Mouse (Mus musculus) intestine, embryonic 16.5 days (tissue): Measurements from ENCODE around the gene Cdc42ep2. TPM values are rescaled to one million over a fixed set of nuclear protein-coding genes. Genes with fewer than 3 reads are reported as not detected.

Source experiments
- ATAC-seq: fragments of 200-750 bp; cut with Nextera tagmentation; 2 replicates; pipeline ENCODE4 v1.8.0; 2017; ENCODE audit warnings: moderate TSS enrichment, moderate library complexity
- H3K27ac ChIP-seq: fragments of 300-500 bp; sonication (generic); 2 replicates; pipeline ENCODE4 v1.5.1; 2014; ENCODE audit warnings: mild to moderate bottlenecking, low read length
- H3K27me3 ChIP-seq: fragments of 300-500 bp; sonication (generic); replicated peaks from 2 replicates; pipeline ENCODE4 v1.6.1; 2014; ENCODE audit warnings: low read length, control low read depth, mixed read lengths; ENCODE audit not compliant: control insufficient read depth, insufficient read depth
- H3K36me3 ChIP-seq: fragments of 300-500 bp; sonication (generic); 2 replicates; pipeline ENCODE4 v1.6.1; 2014; ENCODE audit warnings: low read length, control low read depth; ENCODE audit not compliant: control insufficient read depth, insufficient read depth
- H3K4me1 ChIP-seq: fragments of 300-500 bp; sonication (generic); 2 replicates; pipeline ENCODE4 v1.6.1; 2014; ENCODE audit warnings: low read length, control low read depth, mixed read lengths; ENCODE audit not compliant: control insufficient read depth, insufficient read depth
- H3K4me2 ChIP-seq: fragments of 300-500 bp; sonication (generic); 2 replicates; pipeline ENCODE4 v1.6.1; 2014; ENCODE audit warnings: low read depth, low read length, control low read depth
- H3K4me3 ChIP-seq: fragments of 300-500 bp; sonication (generic); 2 replicates; pipeline ENCODE4 v1.5.1; 2014; ENCODE audit warnings: mild to moderate bottlenecking, low read length
- H3K9ac ChIP-seq: fragments of 300-500 bp; sonication (generic); 2 replicates; pipeline ENCODE4 v1.6.1; 2014; ENCODE audit warnings: low read depth, low read length
- H3K9me3 ChIP-seq: fragments of 300-500 bp; sonication (generic); 2 replicates; pipeline ENCODE4 v1.6.1; 2016; ENCODE audit warnings: low read length, control low read depth; ENCODE audit not compliant: control insufficient read depth
- WGBS: fragments of 180-500 bp; shearing (Covaris S2); extraction: QIAGEN DNeasy Blood & Tissue Kit; methylation state at CpG from one replicate; pipeline ENCODE4 v1.1.7; 2014; 5-methylcytosine and 5-hydroxymethylcytosine counted together
- polyA plus RNA-seq: library from polyadenylated mRNA; unstranded; fragments of >200 nt; fragmentation: Nextera tagmentation; extraction: Ambion mirVana; gene quantifications from 2 replicates; pipeline ENCODE4 v1.2.1, GENCODE M21; 2015

Gene Cdc42ep2
- polyA plus RNA-seq, 1 experiment from 2014 or later, result 14.7 TPM

DNA sequence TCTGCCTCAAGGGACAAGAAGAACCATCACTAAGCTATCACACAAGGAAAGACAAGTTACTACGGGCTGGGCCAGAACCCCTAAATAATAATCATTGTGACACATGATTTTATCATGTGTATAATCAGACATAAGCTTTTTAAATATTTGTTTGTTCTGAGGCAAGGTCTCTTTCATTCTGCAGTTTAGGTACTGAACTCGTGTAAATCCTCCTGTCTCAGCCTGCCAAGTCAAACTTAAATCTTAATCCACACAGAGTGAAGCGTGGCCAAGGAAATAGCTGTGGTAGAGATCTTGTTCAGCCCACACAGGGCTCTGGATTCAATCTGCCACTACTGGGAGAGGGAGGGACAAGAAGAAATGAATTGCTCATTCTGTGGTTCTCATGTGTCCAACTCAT, 17.3 kb downstream of the Cdc42ep2 start:
- H3K9ac ChIP-seq, result no peak overlapping the region
- peaks cover 20% of the 10 kb centered on the region for H3K4me1 ChIP-seq
- H3K36me3 ChIP-seq, result peaks cover 28% of the 10 kb centered on the region
- no peak for ATAC-seq
- WGBS, result 80% methylated on average over 3 of the region's 3 CpGs
- no peak overlapping the region for H3K27ac ChIP-seq
- H3K27me3 ChIP-seq, result no peaks in the 10 kb centered on the region
- H3K4me2 ChIP-seq, result no peak overlapping the region
- H3K9me3 ChIP-seq, result no peaks in the 10 kb centered on the region
- no peak overlapping the region for H3K4me3 ChIP-seq

DNA sequence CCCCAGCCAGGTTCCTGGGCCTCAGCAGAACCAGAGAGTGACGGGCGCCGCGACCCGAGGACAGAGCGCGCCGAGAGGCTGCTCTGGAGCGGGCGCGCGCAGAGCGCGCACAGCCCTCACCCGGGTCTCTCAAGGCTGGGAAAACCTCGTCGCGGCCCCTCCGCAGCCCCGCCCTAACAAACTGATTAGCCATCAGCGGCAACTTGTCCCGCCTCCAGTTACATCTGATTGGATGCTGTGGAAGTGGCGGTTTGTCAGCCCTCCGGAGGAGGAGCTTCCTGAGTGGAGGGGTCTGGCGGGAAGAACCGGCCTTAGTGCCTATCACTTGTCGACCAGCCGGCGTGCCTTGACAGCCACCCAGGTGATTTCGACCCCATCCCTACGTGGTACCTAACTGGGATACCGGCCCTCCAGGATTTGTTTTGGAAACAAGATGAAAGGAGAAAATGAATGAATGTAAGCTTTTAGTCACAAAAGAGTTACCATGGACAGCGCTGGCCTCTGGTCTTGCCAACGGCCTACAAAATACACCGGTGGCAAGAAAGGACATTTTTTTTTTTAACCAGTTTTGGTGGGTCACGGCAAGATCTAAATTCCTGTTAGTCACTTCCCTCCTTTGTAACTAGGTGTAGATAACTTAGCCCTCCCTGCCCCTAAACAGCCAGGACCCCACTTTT, 30.5 kb downstream of the Cdc42ep2 start, which contains the start of gene Tigd3:
Gene Tigd3 (minus strand): TSS at position 148 of the 677 bp plus-strand sequence.
- WGBS, result 3% methylated on average over 36 of the region's 36 CpGs
- Histone ChIP-seq H3K36me3 (peaks cover 9% of the 10 kb centered on the region; the same call in 1 of the 2 replicates), H3K27ac (no peak within 1 kb of the TSS), H3K9me3 (no peaks in the 10 kb centered on the region), H3K4me1 (peaks cover 11% of the 10 kb centered on the region; the same call in 1 of the 2 replicates), H3K9ac (peak within 1 kb of the TSS; percentile 84), H3K27me3 (no peaks in the 10 kb centered on the region), H3K4me3 (peak within 1 kb of the TSS; percentile 72), H3K4me2 (peak within 1 kb of the TSS; percentile 99)
- peak; percentile 98 for ATAC-seq

DNA sequence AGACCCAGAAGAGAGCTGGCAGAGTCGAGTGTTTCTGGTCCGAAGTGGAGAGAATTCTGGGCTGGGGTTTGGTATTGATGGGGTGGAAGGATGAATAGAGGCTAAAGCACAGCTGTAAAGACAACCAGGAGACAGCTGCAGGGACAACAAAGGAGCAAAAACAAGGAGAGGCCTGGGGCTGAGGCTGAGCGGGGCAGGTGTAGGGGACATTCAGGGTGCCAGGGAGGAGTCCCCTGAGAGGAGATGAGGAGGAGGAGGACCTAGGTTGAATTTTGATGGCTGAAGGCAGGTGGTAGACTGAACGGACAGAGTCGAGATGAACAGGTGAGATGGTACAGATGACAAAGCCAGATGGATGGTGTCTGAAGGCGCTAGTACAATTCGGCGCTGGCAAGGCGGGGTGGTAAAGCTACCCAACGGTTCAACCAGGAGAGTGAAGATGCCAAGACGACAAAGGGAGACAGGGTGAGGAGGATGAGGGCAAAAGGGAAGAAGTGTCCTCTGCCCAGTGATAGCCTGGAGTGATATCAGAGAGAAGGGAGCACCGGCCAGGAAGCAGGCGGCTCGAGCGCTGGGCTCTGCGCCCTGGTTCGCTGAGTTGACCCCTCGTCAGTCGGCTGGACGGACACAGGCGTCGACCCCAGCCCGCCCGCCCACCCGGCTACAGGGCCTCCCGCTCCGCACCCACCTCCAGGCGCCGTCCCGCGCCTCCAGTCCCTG, 31.2 kb downstream of the Cdc42ep2 start:
- peak overlapping the region; percentile 99 for H3K4me2 ChIP-seq
- WGBS, result 10% methylated on average over 27 of the region's 31 CpGs
- H3K27ac ChIP-seq, result no peak overlapping the region
- H3K27me3 ChIP-seq, result no peaks in the 10 kb centered on the region
- no peaks in the 10 kb centered on the region for H3K9me3 ChIP-seq
- H3K4me1 ChIP-seq, result peaks cover 11% of the 10 kb centered on the region; the same call in 1 of the 2 replicates
- peak overlapping the region; percentile 72 for H3K4me3 ChIP-seq
- H3K9ac ChIP-seq, result peak overlapping the region; percentile 84
- ATAC-seq, result peak; percentile 56; the same call in 1 of the 2 replicates
- H3K36me3 ChIP-seq, result peaks cover 7% of the 10 kb centered on the region; the same call in 1 of the 2 replicates

DNA sequence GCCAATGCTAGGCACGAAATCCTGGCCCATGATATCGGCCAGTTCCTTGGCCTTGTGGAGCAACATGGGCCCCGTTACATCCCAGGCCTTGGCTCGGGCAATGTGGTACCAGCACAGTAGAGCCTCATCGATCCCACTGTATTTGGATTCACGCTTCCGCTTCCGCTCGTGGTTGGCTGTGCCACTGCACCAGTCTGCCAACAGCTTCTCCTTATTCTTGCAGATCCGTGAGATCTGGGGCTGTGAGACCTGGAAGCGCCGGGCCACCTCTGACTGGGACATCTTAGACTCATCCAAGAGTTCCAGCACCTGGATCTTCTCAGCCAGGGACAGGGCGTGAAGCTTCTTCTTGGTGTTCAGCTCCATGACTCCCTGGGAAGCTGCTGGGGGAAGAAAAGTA, 31.9 kb downstream of the Cdc42ep2 start:
- no peak overlapping the region for H3K4me3 ChIP-seq
- H3K36me3 ChIP-seq, result peaks cover 4% of the 10 kb centered on the region; the same call in 1 of the 2 replicates
- peaks cover 11% of the 10 kb centered on the region; the same call in 1 of the 2 replicates for H3K4me1 ChIP-seq
- H3K27ac ChIP-seq, result no peak overlapping the region
- no peaks in the 10 kb centered on the region for H3K27me3 ChIP-seq
- 0 out of 2 replicates have a peak overlapping the region, but pooled peaks have one; percentile 84 for H3K9ac ChIP-seq
- 95% methylated on average over 13 of the region's 13 CpGs for WGBS
- H3K4me2 ChIP-seq, result no peak overlapping the region
- no peaks in the 10 kb centered on the region for H3K9me3 ChIP-seq
- ATAC-seq, result no peak

DNA sequence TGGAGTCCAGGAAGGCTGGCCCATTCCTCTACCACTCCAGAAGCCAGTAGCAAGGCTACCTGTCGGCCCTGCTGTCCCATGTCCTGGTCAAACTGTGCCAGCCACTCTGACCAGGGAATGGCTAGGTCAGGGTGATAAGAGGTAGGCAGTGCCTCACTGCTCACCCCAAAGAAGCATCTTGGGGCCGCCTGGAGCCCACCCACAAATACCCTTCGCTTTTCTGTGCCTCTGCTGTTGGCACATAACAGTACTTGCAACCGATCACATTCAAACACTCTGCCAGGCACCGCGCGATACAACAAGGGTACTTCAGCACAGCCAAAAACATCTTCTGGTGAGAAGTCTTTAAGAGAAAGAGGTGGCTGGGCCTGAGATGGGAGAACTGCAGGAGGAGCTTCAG, 32.4 kb downstream of the Cdc42ep2 start:
- no peak overlapping the region for H3K4me2 ChIP-seq
- WGBS, result 94% methylated on average over 7 of the region's 7 CpGs
- H3K4me3 ChIP-seq, result no peak overlapping the region
- H3K4me1 ChIP-seq, result peaks cover 13% of the 10 kb centered on the region; the same call in 1 of the 2 replicates
- ATAC-seq, result no peak
- no peak overlapping the region for H3K27ac ChIP-seq
- H3K9me3 ChIP-seq, result no peaks in the 10 kb centered on the region
- no peaks in the 10 kb centered on the region for H3K27me3 ChIP-seq
- H3K9ac ChIP-seq, result no peak overlapping the region
- peaks cover 4% of the 10 kb centered on the region; the same call in 1 of the 2 replicates for H3K36me3 ChIP-seq

DNA sequence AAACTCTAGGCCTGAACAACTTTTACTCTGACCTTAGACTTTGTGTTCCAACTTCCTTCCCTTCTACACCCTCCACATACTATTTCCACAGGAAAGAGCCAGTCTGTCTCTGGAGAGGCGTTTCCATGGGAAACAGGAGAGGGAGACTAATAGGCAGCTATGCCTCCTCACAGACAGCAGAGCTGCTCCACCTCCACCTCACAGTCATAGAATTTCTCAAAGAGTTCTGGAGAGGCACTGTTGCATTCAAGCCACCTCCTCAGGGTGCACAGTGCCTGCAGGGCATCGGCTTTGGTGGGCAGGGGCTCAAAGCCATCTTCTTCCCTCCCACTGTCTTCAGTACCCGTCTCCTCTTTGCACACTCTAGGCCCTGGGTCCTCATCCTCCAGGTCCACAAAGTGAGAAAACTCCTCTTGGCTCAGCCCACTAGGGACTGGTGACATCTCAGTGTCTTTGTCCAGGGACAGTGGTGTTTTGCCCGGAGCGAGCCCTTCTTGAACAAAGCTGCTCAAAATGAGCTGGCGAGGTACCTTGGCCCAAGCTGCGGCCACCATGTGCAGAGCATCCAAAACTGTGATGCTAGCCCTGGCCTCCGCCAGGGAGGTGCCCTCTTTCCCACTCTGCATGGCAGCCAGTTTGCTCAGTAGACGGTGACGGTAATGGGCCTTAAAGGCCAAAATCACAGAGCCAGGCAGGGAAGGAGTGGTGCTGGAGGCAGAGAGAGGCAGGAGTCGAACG, 32.9 kb downstream of the Cdc42ep2 start:
- Histone ChIP-seq H3K9me3 (no peaks in the 10 kb centered on the region), H3K9ac (no peak overlapping the region), H3K4me3 (no peak overlapping the region), H3K4me2 (no peak overlapping the region), H3K27me3 (no peaks in the 10 kb centered on the region), H3K36me3 (peaks cover 3% of the 10 kb centered on the region; the same call in 1 of the 2 replicates), H3K27ac (no peak overlapping the region), H3K4me1 (peaks cover 15% of the 10 kb centered on the region; the same call in 1 of the 2 replicates)
- 92% methylated on average over 12 of the region's 12 CpGs for WGBS
- ATAC-seq, result no peak

DNA sequence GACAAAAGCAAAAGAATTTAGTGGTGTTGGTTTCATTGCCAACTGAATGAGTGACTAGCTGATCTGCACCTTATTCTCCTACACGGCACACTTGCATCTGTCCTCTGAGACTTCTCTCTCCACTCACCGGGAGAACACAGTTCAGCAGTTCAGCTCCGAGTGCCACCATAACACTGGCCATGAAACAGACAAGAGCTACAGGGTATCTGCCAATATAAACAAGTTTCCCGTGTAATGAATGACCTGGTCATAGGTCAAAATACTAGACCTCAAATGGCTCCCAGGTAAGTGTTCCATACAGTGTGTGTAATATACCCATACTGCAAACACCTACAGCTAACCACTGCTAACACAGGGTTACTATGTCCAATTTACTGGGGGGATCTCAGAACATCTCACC, 35.4 kb downstream of the Cdc42ep2 start:
- Histone ChIP-seq H3K36me3 (no peaks in the 10 kb centered on the region), H3K4me1 (peaks cover 12% of the 10 kb centered on the region; the same call in 1 of the 2 replicates), H3K9me3 (no peaks in the 10 kb centered on the region), H3K9ac (no peak overlapping the region), H3K4me3 (no peak overlapping the region), H3K4me2 (no peak overlapping the region), H3K27ac (no peak overlapping the region), H3K27me3 (no peaks in the 10 kb centered on the region)
- 43% methylated on average over 4 of the region's 4 CpGs for WGBS
- no peak for ATAC-seq

DNA sequence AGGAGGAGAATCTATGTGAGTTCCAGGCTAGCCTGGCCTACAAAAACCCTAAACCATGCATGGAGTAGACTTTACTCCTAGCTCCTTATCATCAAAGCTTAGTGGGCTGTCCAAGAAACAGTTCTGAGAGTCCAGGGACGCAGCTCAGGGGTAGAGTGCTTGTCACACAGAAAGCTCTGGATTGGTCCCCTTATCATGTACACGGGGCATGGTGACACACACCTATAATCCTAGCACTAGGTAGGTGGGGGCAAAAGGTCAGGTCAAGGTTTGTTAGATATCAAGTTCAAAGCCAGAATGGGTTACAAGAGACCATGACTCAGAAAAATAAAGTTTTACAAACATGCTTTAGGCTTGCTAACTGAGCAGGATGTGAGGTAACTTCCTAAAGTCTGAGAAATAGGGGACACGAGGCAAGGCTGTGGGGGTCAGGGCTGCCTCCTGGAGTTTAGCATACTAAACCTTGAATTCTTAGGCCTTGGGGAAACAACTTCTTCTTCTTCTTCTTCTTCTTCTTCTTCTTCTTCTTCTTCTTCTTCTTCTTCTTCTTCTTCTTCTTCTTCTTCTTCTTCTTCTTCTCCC, 37.3 kb downstream of the Cdc42ep2 start:
- Histone ChIP-seq H3K4me2 (no peak overlapping the region), H3K9me3 (no peaks in the 10 kb centered on the region), H3K4me1 (peaks cover 7% of the 10 kb centered on the region; the same call in 1 of the 2 replicates), H3K27ac (no peak overlapping the region), H3K4me3 (no peak overlapping the region), H3K27me3 (no peaks in the 10 kb centered on the region), H3K36me3 (no peaks in the 10 kb centered on the region), H3K9ac (no peak overlapping the region)
- ATAC-seq, result peak; percentile 56
- 61% methylated on average over 3 of the region's 3 CpGs for WGBS

DNA sequence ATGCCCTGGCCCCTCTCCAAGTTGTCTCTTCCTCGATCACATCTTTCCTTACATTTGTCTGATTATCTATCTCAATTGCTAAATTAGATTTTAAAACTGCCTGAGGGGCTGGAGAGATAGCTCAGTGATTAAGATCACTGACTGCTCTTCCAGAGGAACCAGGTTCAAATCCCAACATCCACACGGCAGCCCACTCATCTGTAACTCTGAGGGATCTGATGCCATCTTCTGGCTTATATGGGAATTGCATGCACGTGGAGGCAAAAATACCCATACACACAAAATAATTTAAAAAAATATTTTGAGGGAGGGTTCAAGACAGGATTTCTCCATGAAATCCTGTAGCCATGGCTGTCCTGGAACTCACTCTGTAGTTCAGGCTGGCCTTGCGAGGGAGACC, 38.8 kb downstream of the Cdc42ep2 start:
- H3K27me3 ChIP-seq, result no peaks in the 10 kb centered on the region
- H3K4me1 ChIP-seq, result peaks cover 8% of the 10 kb centered on the region
- H3K4me3 ChIP-seq, result no peak overlapping the region
- H3K9me3 ChIP-seq, result no peaks in the 10 kb centered on the region
- H3K4me2 ChIP-seq, result no peak overlapping the region
- no peak overlapping the region for H3K27ac ChIP-seq
- H3K9ac ChIP-seq, result no peak overlapping the region
- no peak for ATAC-seq
- WGBS, result 65% methylated on average over 4 of the region's 4 CpGs
- H3K36me3 ChIP-seq, result no peaks in the 10 kb centered on the region
